Mouse (Mus musculus): ENCODE measurements at regions not wholly inside any gene's neighbourhood (a gene's known extent, or its start where the extent isn't known, plus 50 kb on each side); places are given as distances from the start of the nearest gene placed in this dataset.

DNA sequence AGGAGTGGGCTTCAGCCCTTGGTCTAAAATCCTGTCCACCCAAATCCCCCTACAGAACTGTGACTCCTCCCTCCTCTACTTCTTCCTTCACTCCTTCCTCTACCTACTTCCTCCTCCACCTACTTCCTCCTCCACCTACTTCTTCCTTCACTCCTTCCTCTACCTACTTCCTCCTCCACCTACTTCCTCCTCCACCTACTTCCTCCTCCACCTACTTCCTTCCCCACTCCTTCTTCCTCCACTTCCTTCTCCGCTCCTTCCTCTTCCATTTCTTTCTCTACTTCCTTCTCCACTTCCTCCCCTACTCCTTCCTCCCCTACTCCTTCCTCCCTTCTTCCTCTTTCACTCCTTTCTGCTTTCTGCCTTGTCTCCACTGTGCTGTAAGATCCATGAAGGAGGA lies 152.9 kb downstream of the Zfp36l2 start:
- intact Hi-C loops (cut with DNase I): loop anchor here (5.0 kb wide), 1 partner anchor 62 kb away; no protein-coding TSS in a partner anchor
- no peak for DNase-seq

DNA sequence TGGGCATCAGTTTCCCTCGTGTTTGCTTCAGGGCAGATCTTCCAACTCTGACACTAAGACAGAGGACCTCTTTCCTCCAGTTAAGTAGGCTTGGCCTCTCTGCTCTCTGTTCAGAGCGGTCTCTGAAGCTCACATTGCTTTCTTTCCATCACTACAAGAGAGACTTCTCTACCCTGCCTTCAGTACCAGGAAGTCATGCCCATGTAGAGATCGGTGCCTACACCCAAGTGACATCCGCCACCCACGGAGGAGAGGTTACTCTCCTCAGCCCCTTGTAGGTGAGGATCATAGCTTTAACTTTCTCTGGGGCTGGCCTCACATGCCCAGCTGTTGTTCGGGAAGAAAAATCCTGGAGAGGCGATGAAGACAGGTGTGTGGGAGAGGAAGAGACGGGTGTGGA lies 155.3 kb downstream of the Zfp36l2 start:
- intact Hi-C loops (cut with DNase I): loop anchor here (5.0 kb wide), 1 partner anchor 65 kb away; no protein-coding TSS in a partner anchor
- no peak for DNase-seq

DNA sequence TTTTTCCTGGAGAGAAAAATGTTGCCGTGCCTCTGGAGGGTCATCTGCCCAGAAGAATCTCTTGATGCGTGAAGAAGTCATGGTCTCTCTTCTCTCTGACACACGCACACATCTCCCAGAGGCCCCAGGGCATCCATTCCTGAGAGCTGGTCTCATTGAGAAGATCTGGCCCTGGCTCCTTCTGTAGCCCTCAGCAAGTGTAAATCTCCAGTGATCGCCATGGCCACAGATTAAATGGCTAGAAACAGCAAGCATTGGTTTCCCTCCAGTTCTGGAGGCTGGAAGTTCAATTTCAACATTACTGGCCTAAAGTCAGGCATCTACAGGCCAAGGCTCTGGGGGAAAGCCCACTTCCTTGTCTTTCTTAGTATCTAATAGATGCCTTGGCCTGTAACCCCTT lies 155.9 kb downstream of the Zfp36l2 start:
- intact Hi-C loops (cut with DNase I): loop anchor here (5.0 kb wide), 1 partner anchor 65 kb away; no protein-coding TSS in a partner anchor
- DNase-seq: peak; percentile 43 to 49

DNA sequence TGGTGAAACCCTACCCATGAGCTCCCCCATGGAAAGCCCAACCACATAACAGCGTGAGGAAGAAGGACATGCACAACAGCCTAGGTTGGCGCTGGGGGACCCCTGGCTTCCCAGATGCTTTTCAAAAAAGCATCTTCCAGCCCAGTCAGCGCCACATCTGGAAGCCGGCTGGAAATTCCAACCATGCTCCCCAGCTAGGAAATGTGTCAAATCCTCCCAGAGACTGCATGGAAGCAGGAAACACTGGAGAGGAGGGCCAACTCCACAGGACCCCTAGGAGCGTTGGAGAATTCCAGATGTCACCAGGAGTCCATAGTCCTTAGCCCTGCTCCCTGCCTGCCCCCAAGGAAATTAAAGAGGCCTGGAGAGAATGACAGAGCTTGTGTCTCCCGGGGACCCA lies 156.4 kb downstream of the Zfp36l2 start:
- intact Hi-C loops (cut with DNase I): loop anchor here (5.0 kb wide), 1 partner anchor 66 kb away; no protein-coding TSS in a partner anchor
- DNase-seq: peak; percentile 70 to 73

DNA sequence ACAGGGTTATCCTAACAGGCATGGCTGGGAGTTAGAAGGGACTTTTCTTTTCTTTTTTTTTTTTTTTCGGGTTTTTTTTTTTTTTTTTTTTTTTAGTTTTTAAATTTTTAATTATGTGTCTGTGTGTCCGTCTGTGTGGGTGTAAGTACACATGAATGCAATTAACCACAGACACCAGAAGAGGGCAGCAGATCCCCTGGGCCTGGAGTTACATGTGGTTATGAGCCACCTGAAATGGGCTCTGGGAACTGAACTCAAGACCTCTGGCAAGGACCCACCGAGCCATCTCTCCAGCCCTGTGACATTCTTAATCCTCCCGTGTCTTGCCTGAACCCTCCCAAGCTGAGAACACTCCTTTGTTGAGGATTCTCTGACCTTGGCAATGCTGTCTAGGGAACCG lies 157.0 kb downstream of the Zfp36l2 start:
- DNase-seq: no peak
- intact Hi-C loops (cut with DNase I): loop anchor here (5.0 kb wide), 1 partner anchor 67 kb away; no protein-coding TSS in a partner anchor

DNA sequence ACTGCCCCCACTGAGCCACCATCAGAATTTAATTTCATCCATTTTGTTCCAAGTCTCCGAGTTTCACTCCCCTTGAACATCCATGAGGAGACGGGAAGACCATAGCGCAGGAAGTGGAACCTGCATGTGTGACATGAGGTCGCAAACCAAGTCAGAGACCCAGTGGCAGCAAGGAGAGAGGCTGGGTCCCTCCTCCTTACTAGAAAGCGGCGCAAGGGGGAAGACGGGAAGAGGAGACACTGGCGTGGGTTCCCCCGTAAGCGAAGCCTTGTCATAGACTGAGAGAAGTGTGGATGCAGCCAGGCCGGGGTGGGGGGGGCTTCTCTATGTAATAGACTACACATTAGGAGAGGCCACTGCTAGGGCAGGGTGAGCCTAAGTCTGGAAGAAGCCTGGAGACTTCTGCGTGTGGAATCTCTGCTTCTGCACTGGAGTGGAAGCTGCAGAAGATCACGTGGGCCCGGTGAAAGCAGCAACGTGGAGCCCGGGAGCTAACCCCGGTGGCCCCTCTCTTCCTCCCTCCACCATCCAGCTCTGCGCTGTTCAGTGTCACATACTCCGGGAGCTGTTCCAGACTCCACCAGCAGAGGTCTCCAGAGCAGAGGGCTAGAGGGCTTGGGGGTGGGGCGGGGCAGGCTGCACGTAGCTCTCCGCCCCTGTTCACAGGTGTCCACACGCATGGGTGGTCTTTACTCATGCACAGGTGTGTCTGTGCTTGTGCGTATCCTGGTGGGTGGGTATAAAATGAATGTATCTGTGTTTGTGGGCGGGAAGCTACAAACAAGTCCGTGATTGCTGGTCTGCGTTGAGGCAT lies 159.4 kb downstream of the Zfp36l2 start:
- peak; percentile 90 to 95 for DNase-seq
- intact Hi-C loops (cut with DNase I): loop anchor here (2.0 to 5.0 kb wide), 5 partner anchors 56 to 359 kb away; no protein-coding TSS in a partner anchor

DNA sequence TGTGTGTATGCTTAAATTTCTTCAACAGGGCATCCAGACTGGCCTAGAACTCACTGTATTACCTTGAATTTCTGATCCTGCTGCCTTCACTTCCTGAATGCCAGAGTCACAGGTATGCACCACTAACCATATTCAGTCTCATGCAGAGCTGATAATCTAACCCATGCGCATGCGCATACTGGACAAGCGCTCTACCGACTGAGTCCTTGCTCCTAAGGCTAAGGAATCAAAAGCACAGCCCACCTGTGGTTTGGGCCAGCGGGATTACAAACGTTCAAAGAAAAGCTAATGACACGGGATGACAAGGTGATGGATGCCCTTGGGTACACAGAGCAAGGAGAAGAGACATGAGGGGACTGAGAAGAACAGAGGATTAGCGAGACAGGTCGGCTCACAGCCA lies 160.5 kb downstream of the Zfp36l2 start:
- DNase-seq: no peak
- intact Hi-C loops (cut with DNase I): loop anchor here (5.0 kb wide), 1 partner anchor 360 kb away; no protein-coding TSS in a partner anchor

DNA sequence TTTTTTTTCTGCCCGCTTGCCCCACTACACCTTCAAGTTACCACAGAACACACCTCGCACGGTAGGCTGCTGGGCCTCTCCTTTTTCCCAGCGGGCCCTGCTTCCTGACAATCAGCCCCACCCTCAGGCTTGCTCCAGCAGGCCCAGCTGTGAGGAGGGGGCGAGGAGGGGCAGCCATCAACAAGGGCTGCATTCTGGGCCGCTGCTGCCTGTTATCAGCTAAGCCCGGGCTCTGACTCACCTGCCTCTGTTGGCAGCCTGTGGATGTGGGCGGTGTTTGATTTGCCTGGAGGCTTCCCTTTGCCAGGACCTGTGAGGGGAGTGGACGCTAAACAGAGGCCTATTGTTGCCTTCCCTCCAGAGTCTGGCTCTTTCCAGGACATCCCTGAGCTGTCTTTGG lies 161.6 kb downstream of the Zfp36l2 start:
- peak; percentile 84 to 87 for DNase-seq
- intact Hi-C loops (cut with DNase I): loop anchor here (5.0 kb wide), 1 partner anchor 361 kb away; no protein-coding TSS in a partner anchor

DNA sequence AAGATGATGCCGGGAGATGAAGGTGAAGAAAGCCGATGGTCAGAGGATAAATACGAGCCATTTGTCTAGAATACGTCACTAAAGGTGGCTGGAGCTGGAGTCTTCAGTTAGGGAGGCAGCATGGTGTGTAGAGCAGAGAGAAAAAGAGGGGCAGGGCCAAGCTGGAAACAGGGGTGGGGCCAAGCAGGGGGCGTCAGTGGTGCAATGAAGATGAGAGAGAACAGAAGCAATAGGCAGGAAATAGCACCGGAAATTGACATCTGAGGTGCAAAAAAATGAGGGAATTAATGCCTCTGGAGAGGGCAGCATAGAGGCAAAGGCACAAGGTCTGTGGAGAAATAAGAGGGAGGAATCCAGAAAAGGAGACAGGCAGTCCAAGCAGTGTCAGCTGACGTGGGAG lies 165.4 kb downstream of the Zfp36l2 start:
- intact Hi-C loops (cut with DNase I): no loop called here
- DNase-seq: no peak

DNA sequence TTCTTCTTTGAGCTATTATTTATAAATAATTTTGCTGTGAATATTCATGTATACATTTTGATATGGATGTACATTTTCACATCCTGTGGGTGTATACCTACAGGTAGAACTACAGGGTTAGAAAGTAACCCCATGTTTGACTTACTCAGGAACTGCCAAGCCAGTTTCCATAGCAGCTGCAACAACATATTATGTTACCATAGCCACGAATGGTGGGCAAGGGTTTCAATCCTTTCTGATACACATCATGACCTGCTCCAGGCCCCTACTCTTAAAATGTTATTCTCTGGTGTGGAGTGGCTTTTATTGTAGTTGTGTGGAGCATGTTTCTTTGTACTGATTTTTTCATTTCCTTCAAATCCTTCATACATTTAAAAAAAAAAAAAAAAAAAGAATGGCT lies 168.9 kb downstream of the Zfp36l2 start:
- intact Hi-C loops (cut with DNase I): no loop called here
- DNase-seq: no peak

DNA sequence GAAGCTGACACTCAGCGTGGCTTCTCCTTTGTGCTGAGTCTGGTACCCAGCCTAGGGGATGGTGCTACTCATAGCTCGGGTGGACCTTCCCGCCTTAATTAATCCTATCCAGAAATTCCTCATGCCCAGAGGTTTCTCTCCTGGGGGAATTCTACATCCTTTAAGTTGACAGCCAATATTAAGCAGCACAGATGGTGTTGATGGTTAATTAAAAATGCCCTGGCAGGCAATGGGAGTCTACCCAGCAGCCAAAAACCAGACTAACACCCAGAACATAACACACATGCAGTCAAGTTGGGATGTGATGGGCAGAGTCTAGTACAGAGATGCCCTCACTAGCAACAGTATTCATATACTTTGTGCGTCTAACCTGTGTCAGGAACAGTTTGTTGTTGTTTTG lies 169.9 kb downstream of the Zfp36l2 start:
- intact Hi-C loops (cut with DNase I): no loop called here
- DNase-seq: no peak

DNA sequence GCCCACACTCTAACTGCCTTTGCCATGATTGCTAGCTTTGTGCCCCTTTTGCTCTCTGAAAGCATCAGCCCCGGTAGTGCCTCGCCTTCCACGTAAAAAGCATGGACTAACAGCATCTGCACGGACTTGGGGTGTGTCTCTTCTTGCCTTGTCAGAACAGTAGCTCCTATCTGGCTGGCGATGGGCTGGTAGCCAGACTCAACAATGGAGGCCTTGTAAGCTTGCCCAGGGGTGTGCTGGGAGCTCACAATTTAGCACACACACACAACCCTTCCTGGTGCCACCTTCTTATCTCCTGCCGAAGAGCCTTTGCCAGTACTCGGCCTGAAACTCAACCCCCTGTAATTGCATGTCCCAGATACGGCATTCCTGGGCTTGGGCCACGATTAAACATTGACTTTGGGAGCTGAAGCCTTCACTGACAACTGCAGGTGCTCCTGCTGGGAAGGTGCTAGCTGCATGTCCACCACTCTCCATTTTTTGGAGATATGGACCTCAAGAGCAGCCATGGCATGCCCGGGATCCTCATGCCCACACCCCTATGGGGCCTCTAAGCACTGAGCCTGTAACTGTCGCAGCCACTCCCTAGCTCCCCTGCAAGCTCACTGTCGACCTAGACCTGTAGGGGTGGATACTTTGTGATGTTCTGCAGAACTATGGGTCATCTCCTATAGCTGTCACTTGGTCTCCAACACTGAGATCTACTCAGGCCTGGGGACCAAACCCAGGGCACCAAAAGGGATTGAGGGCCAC lies 166.7 kb upstream of the Haao start:
- DNase-seq: peak in 1 of 2 experiments; percentile 43
- intact Hi-C loops (cut with DNase I): no loop called here

DNA sequence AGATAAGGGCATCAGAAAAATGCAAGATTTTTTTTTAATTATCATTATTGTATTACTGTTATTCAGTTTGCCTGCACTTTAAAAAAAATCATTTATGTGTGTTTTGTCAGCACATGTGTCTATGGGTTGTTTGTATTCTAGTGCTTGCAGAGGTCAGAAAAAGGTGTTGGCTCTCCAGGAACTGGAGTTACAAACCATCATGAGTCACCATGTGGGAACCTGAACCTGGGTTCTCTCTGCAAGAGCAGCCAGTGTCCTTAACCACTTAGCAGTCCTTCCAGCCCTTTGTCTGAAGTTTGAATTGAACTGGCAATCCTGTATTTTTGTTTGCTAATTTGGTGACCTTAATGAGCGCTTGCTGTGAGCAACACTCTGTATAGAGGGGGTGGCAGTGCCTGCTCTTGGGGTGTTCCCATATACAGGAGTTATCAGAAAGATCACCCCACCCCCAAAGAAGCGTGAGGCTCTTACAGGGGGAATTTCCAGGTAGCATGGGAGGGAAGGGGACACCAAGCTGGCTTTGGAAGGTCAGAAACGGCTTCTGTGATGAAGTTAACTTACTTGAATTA lies 162.8 kb upstream of the Haao start:
- intact Hi-C loops (cut with DNase I): no loop called here
- no peak for DNase-seq

DNA sequence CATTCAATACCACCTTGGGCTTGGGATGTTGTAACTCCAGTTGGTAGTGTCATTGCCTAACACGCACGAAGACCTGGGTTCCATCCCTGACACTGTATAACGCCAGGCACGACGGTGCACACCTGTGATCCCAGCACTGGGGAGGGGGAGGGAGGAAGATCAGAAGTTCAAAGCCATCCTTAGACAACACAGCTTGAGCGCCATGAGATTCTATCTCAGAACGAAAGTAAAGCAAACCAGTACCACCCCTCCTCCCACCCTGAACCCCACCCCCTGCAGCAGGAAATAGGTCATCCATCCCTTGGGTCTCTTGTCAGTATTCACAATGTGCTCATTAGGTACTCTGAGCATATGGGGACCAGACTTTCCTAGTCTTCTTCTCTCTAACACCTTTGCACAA lies 162.2 kb upstream of the Haao start:
- intact Hi-C loops (cut with DNase I): no loop called here
- no peak for DNase-seq

DNA sequence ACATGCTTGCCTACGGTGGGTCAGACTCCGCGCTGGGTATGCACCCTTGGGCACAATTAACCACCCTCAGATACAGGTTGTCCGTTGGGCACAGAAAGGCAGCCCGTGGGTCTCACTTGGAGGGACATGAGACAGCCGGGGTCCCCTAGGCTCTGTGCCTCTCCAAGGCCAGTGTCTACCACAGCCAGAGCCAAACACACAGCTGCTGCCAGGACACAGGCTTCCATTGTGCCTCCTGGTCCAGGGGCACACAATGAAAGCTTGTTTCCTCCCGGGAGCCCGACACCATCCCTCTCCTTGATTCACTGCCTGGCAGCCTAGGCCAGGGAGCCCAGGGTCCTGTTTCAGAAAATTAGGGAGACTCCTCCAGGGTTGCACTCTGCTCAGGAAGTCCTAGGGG lies 161.4 kb upstream of the Haao start:
- intact Hi-C loops (cut with DNase I): no loop called here
- DNase-seq: no peak

DNA sequence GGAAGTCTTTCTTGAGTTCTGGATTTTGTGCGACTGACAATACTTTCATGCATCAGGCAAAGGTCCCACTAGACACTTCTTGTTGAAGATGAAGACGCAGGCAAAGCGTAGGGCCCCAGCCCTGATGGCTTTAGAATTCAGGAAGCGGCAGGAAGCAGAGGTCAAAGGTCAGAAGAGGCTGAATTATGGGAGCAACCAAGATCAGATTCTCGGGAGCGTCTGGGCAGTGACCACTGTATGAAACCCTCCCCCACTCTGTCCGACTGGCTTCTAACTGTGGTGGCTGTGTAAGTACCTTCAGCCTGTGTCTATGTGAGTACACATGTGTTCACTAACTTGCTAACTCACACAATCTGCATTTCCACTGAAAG lies 160.9 kb upstream of the Haao start:
- no peak for DNase-seq
- intact Hi-C loops (cut with DNase I): no loop called here

DNA sequence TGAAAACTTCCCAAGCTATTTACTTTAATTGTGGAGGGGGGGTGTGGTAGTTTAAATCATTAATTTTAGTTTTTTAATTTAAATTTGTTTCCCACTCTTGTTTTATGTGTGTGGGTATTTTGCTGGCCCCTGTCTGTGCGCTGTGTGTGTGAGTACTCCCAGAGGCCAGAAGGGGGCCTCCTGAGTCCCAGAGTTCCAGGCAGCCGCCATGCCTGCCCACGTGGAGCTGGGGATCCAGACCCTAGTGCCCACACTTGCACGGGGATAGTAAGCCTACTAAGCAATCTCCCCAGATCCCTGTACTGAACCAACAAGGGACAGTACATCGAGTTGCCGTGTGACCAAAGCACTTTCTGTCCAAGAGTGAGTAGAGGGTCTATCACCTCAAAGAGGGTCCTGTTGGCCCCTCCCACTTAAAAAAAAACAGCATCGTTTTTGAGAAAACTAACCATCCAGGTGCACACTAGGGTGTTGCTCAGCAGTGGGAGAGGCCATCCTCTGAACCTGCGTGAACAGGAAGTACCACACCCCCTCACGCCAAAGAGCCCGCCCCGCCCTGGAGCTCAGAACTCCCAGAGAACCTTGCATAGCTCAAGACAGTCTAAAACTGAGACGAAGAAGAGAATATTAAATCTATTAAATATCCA lies 160.4 kb upstream of the Haao start:
- intact Hi-C loops (cut with DNase I): no loop called here
- no peak for DNase-seq

DNA sequence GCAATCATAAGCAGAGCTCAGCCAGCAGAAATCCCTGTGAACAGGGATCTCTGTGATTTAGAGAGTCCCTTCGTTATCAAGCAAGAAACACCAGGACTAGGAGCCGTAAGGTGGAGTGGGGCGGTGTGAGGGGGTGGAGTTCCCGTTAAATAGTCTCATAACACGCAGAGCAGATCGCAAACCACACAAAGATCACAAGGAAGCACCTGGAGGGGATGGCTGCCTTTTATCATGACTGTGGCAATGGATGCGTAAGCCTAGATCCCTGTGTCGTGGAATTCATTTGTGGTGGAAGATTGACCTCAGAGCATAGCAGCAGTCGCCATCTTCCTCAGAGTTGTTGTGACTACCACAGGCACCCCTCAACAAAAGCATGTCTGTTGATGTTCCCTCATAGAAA lies 159.0 kb upstream of the Haao start:
- no peak for DNase-seq
- intact Hi-C loops (cut with DNase I): no loop called here

DNA sequence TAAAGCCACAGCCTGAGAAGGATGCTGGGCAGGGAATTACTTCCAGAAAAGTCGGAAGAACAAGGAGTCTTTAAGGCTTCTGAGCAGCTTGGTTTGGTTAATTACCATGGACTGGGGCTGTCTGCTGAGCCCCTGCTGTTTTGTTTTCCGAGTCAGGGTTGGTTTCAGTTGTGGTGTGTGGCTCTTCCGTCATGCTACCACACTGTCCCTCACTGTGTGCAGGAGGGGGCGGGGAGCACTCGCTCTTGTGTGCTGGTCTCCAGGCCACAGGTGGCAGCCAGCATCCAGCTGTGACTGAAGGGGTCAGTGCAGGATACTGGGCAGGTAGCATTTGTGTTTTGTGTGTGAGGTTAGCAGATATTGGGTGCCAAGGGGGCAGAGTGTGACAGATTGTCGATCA lies 156.5 kb upstream of the Haao start:
- intact Hi-C loops (cut with DNase I): no loop called here
- no peak for DNase-seq

DNA sequence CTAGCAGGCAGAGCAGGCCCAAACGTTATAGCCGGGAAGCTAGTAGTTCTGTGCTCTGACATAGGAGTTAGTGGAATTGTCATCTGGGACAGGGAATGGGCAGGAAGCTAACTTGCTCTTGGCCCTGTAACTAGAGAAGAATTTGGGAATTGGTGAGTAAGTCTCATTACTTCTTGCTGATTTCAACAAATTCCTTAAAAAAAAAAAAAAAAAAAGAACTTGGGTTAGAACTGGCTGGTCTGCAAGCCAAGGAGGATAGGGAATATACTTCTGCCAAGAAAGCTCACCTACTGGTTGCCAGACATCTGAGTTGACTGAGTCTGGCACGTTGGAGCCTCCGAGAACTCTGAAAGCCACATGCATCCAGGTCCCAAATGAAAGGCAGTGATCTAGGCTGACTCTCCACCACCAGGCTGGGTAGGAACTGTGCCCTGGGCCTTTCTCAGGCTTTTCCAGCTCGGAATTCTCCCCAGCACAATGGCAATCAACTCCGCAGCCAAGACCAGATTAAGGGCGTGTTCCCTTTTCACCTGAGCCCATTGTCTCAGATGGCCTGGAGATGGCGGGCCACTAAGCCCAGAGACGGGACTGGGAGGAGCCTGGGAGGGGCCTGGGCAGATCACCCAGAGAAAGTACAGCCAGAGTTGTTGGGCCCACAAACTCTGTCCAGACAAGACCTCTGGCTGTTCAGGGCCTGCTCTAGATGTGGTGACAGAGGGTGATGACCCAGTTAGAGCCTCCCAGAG lies 155.9 kb upstream of the Haao start:
- intact Hi-C loops (cut with DNase I): no loop called here
- DNase-seq: peak in 1 of 2 experiments; percentile 51
